Mouse (Mus musculus): ENCODE results near the gene P2rx6.
A peak's percentile ranks its signal among the peaks of the same experiment; 100 is the strongest.
"Not testable (repeated sequence)": the region's sequence is repeated elsewhere in the genome, so short reads cannot be mapped to it uniquely, and the experiment has no call there.

Gene P2rx6

DNA sequence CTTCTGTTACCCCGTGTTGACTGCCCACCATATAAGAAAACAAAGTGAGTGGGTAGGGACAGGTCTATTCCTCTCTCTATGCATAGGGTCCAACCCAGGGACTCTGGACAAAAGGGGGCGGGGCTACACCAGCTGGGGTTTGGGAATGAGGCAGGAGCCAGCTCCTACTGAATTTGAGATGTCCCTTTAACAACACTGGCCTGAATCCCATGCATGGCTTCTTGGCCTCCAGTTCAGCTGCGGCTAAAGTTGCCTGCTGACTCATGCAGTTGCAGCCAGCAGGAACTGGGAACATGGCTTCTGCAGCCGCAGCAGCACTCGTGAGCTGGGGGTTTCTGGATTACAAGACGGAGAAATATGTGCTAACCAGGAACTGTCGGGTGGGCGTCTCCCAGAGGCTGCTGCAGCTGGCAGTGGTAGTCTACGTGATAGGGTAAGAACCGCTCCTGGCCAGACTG, at the start of gene P2rx6:
P2rx6 (plus strand) TSS at position 135 of the 458 bp plus-strand sequence.
- no peak for DNase-seq

- DNase-seq: no peak
Observed at GRCm38 (mm10) chr16:17518910-17519309, 42.8 kb upstream of the P2rx6 start.

- peak; percentile 3 for DNase-seq
Observed at GRCm38 (mm10) chr16:17524156-17524555, 37.5 kb upstream of the P2rx6 start.

DNA sequence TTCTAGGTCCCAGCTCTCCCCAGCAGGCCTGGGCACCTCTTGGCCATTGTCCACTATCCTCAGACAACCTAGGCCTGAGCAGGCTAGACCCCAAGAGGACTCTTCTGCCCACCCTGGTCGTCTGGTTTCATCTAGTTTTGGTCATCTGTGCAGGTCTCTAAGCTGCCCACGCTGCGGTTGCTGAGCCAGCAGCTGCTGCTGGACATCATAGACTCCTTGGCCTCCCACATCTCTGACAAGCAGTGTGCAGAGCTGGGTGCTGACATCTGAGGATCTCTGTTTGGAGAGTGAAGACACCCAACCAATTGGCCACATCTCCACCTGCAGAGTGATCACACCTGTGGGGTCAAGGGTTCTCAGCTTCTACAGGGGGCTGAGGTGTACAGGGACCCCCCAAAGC, 36.2 kb upstream of the P2rx6 start:
- no peak for DNase-seq

- DNase-seq: no peak
Observed at GRCm38 (mm10) chr16:17526223-17526622, 35.5 kb upstream of the P2rx6 start.

DNA sequence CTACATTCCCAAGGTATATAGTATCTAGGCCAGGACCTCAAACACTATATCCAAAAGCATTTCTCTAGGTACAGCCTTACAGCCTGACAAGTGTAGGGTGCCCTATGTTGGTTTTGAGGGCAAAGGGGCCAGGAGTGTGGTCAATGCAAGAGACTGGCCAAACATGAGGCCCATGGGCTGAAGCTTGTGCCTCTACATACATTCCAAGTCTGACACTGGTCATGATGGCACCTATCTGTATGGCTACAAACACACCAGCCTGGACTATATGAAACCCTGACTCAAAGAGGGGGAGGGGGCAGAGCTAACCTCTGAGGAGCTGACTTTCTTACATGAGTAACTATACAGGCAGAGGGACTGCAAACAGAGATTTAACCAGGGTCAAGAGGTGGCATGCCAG, 34.1 kb upstream of the P2rx6 start:
- DNase-seq: no peak

- no peak for DNase-seq
Observed at GRCm38 (mm10) chr16:17528276-17528675, 33.4 kb upstream of the P2rx6 start.

DNA sequence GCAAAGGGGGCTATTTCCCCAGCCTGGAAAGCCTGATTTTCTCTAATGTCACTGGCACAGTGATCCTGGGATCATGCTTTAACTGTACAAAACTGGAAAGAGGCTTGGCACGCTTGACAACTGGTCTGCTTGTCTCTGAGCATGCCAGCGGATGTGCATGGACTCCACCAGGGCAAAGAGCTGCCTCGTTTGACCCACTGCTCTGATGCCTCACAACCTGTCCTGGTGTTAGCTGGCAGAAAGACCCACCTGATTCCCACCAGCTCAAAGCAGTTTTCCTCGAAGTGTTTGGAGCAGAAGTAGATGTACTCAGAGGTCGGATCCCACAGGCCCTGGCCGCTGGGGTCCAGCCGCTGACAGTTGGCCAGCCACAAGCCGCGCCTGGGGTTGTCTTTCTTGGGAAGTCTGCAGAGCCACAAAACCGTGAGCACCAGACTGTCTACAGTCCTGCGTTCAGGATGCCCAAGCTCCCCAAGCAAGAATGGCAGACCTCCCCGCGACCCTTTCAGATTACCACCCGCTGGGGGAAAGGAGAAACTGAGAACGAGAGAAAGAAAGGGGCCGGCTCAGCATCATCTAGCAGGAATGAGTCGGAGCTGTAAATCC, 31.6 kb upstream of the P2rx6 start:
- no peak for DNase-seq

GRCm38 (mm10) chr16:17530640-17531288, 30.9 kb upstream of the P2rx6 start, which contains the start of gene Thap7:
TSS of gene Thap7 (minus strand) at chr16:17531136.
- DNase-seq: peak; percentile 94

DNA sequence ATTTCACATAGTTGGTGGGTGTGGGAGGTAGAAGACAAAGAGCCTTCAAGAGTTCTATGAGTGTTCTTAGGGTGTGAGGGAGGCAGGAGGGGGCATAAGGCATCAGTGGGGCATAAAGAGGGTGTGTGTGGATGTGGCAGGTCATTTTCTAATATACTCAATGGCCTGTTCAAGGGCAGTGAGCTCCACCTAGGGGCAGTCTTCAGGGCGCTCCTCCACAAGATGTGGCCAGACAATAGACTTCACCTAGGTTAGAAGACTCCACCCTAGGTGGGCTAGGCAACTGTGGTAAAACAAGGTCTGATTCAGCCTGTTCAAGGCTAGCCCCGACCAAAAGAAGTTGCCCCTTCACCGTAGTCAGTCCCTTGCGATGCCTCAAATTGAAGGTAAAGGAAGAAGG, 29.4 kb upstream of the P2rx6 start:
- DNase-seq: no peak

DNA sequence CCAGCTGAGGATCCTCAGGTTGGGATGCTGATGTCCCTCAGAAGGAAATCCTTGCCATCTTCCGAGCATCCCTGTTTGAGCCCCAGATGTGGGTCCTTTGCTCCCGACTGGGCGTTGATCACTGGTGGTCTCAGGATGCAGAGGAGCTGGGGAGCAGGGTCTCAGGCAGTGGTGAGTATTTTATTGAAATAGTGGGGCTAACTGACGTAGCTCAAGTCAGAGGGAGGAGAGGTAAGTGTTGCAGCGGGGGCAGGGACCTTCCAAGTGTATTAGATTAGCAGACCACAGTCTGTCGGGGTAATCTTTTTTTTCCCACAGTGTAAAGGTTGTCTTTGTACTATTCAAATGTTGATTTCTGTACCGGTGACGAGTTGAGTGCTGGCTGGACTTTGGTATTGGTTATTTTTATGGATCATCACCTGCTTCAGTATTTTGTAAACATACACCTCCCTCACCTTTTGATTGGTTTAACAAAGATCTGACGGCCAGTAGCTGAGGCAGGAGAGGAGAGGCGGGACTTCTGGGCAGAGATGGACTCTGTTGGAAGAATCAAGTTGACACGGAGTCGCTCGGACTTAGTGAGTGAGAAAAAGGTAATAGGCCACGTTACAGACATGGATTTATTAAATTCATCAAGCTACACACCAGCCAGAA, 28.9 kb upstream of the P2rx6 start:
- DNase-seq: no peak

DNA sequence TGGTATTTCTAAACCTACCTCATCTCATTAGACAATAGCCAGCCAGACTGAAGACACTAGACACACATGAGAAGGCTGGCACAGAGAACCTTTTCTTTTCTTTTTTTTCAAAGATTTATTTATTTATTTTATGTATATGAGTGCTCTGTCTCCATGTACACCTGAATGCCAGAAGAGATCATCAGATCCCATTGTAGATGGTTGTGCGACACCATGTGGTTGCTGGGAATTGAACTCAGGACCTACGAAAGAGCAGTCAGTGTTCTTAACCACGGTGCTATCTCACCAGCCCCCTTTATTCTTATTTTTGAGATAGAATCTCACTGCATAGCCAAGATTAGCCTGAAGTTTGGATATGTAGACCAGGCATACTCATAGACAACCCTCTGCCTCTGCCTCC, 25.1 kb upstream of the P2rx6 start:
- DNase-seq: no peak

- no peak for DNase-seq
Observed at GRCm38 (mm10) chr16:17542632-17543031, 19.1 kb upstream of the P2rx6 start.

DNA sequence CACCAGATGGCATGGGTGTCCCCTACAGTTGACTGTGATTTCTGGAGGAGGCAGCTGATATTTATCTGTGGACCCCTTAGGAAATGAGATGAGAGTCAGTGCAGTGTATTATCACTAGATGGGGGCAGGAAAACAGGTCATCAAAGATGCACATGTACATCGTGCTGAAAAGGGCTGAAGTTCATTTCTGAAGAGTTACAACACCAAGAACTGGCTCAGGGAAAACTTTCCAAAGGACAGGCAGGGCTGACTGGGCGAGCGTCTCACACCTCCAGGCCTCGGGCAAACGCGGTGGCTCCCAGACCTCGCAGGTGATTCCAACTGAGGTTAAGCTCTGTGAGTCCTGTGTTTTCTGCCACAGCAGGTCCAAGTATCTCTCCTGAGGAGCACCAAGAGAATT, 8.8 kb upstream of the P2rx6 start:
- DNase-seq: no peak

DNA sequence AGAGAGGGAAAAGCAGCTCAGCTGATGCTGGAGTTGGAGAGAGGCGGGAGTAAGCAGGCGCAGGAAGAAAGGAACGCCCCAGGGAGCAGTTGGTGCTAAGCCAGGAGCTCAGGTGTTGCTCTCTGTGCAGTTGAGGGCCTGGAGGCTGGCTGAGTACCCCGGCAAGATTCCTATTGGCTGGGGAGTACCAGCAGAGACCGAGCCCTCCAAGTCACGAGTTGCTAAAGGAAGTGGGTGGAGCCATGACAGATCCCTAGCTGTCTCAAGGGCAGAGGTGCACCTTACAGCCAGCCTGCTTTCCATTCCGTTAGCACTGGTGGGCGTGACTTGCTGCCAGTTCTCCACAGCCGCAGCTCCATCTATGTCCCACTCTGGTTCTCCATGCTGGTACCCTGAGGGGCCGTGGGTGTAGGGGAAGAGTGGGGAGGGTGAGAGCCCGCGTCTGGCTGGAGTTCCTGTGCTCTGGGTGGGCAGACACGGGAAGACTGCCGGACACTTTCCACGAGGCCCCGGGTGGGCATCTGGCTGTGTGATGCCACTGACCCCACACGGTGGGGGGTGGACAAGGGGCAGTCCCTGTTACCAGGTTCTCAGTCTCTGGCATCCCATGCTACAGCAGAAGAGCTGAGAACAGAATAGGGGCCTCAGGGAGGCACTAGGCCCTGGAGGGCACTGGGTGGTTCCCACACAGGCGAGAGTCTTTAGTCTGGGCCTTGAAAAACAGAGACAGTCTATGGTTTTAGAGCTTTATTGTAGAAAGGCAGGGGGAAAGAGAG, 7.6 kb upstream of the P2rx6 start:
- no peak for DNase-seq

DNA sequence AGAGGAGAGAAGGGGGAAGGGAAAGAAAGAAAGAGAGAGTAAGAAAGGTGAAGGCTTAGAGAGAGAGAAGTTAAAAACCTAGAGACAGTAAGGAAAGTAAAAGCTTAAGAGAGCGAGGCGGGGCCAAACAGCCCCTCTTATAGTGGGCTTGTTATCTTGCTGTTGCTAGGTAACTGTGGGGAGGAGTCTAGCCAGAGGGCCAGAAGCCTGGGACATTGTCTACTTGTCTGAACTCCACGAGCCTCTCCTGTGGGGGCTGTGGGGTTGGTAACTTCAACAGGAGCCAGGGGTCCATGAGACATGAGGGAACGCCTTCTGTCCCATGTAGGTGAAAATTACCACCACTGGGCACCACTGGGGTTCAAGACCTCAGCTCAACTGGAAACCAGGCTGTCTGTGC, 7.0 kb upstream of the P2rx6 start:
- not testable (repeated sequence) for DNase-seq

GRCm38 (mm10) chr16:17556180-17556579, 5.5 kb upstream of the P2rx6 start:
- no peak for DNase-seq

DNA sequence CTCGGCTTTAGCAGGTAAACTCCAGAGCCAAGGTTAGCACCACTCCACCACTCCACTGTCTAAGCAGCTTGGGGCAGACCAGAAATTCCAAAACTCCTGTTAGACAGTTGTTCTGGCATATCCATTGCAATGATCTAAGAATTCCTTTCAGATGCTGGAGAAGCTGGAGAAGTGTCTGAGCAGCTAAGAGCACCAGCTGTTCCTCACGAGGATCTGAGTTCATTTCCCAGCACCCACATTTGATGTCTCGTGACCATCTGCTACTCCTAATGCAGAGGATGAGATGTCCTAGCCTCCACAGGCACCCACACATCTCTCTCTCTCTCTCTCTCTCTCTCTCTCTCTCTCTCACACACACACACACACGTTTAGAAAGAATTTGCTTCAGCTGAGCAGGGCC, 4.8 kb upstream of the P2rx6 start:
- DNase-seq: no peak

DNA sequence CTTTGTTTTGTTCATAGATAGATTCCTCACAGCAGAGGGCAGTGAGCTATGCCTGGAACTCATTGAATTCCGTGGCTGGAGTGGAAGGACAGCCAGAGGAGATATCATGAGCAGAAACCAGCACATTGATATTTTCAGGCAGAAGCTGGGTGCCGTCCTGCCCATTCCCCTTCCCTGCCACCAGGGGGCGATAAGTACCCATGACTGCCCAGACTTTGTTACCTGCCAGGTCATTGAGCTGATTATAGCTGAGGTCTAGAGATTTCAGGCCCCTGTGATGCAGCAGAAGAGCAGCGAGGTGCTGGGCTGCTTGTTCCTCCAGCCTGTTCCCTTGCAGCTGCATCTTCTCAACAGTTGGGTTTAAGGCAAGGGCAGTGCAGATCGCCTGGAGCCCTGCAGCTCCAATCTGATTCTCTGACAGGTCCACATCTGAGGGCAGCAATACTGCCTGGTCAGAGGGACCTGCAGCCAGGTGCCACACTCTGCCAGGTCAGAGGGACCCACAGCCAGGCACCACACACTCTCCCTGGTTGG, 3.7 kb upstream of the P2rx6 start:
- DNase-seq: peak; percentile 72

- no peak for DNase-seq
Observed at GRCm38 (mm10) chr16:17558811-17559210, 2.9 kb upstream of the P2rx6 start.

- DNase-seq: no peak
Observed at GRCm38 (mm10) chr16:17559396-17560027, 2.2 kb upstream of the P2rx6 start.

DNA sequence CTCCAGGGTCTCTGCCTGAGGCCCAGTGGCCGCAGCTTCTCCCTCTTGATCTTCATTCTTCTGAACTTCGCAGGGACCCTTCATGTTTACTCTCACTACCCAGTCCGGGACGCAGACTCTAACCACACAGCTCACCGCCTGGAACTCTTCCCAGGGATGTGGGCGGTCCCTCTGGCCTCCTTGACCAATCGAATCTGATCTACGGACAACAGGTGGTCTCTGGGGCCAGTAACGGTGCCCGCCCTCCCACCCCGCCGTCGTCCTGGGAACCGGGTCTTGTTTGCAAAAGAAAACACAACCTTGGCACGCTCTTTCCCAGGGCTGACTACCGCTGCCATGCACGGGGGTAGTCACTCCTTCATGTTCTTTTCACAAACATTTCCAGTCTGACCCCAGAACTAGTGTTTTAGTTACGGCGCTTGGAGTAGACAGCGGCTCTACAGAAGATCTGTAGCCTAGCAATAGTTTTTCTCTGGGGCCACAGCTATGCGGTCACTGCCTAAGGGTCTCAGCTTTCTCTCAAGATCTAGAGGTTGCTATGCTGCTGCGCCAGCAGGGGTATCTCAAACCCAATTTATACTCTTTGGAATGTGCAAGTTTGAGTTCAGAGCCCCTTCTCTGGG, 446 bp upstream of the P2rx6 start, which contains the start of gene Lrrc74b:
Lrrc74b (minus strand) TSS at position 120 of the 623 bp plus-strand sequence.
- DNase-seq: no peak
